In the genomic region with DNA sequence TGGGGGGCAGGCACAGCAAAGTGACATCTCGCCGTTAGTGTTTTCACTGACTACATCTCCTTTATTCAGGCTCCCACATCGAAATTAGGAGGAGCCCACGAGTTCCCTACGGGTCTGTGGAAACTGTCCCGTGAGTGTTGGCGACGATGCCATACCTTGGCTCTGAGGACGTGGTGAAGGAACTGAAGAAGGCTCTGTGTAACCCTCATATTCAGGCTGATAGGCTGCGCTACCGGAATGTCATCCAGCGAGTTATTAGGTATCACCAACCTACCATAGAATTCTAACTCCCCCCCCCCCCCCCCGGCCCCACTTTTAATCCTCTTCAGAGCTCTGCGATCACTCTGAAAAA, we compare ENCODE assay signal across 8 mouse cellular contexts. TPM values are rescaled to one million over a fixed set of nuclear protein-coding genes. Genes with fewer than 3 reads are reported as not detected.
A peak's percentile ranks its signal among the peaks of the same experiment; 100 is the strongest.
DNase-seq lines count a peak whose midpoint lies in the region; ATAC-seq and TF ChIP-seq lines count a peak whose summit lies in the region.

No protein-coding gene starts in this region.

- no peaks in the 10 kb centered on the region for H3K9me3 ChIP-seq in CH12.LX (replicated peaks; ENCODE audit: low read length)
- no peaks in the 10 kb centered on the region for H3K9me3 ChIP-seq in forebrain, embryonic 16.5 days (ENCODE audit: control insufficient read depth, low read length)
- H3K9me3 ChIP-seq in liver, postnatal 0 days (ENCODE audit: low read length), result no peaks in the 10 kb centered on the region

- peaks cover 5 to 51% of the 10 kb centered on the region in 2 experiments; a peak in 3 of 4 replicates for H3K4me1 ChIP-seq in CH12.LX (ENCODE audit: control insufficient read depth in 1 of 2, insufficient read depth in 2 of 2)
- H3K4me1 ChIP-seq in forebrain, embryonic 16.5 days (replicated peaks; ENCODE audit: control insufficient read depth, insufficient read depth, low read length), result peaks cover 15% of the 10 kb centered on the region
- H3K4me1 ChIP-seq in liver, postnatal 0 days (ENCODE audit: insufficient read depth), result peaks cover 30% of the 10 kb centered on the region

- peak overlapping the region; percentile 98 for H3K27ac ChIP-seq in gastrocnemius, adult 2 months
- H3K27ac ChIP-seq in CH12.LX (ENCODE audit: insufficient read depth, low read depth), result peak overlapping the region; percentile 36; the same call in 1 of the 2 replicates
- H3K27ac ChIP-seq in forebrain, embryonic 16.5 days (ENCODE audit: low read length), result peak overlapping the region; percentile 87
- H3K27ac ChIP-seq in liver, postnatal 0 days (ENCODE audit: low read depth), result peak overlapping the region; percentile 98

- H3K4me3 ChIP-seq in gastrocnemius, adult 2 months, result peak overlapping the region; percentile 92
- peak overlapping the region; percentile 88 to 90 (median 89) for H3K4me3 ChIP-seq in CH12.LX (replicated peaks in 1 of 3; ENCODE audit: low read depth in 2 of 3, low read length in 2 of 3, poor library complexity in 1 of 3)
- H3K4me3 ChIP-seq in forebrain, embryonic 16.5 days (replicated peaks; ENCODE audit: low read length), result peak overlapping the region; percentile 49
- H3K4me3 ChIP-seq in liver, postnatal 0 days (ENCODE audit: low read depth, low read length), result peak overlapping the region; percentile 79

- H3K9ac ChIP-seq in CH12.LX (ENCODE audit: insufficient read depth, low read depth), result peak overlapping the region; percentile 85
- peak overlapping the region; percentile 75 for H3K9ac ChIP-seq in forebrain, embryonic 16.5 days (replicated peaks; ENCODE audit: low read depth, low read length)
- H3K9ac ChIP-seq in liver, postnatal 0 days (replicated peaks), result peak overlapping the region; percentile 91

- peak; percentile 43 for ATAC-seq in forebrain, embryonic 16.5 days
- ATAC-seq in liver, postnatal 0 days, result peak; percentile 40

- intact Hi-C loops in gastrocnemius, adult 2 months (cut with DNase I), result loop anchor here (1.0 to 5.0 kb wide), 3 partner anchors 18 to 72 kb away; a partner anchor contains a TSS

- H3K27me3 ChIP-seq in CH12.LX (replicated peaks), result no peaks in the 10 kb centered on the region
- no peaks in the 10 kb centered on the region for H3K27me3 ChIP-seq in forebrain, embryonic 16.5 days (replicated peaks; ENCODE audit: control insufficient read depth, insufficient read depth, low read length)
- no peaks in the 10 kb centered on the region for H3K27me3 ChIP-seq in liver, postnatal 0 days (ENCODE audit: insufficient read depth, low read length)

- peaks cover 48% of the 10 kb centered on the region for H3K79me2 ChIP-seq in CH12.LX (replicated peaks; ENCODE audit: control insufficient read depth, extremely low read depth, insufficient read depth, poor library complexity, severe bottlenecking)

- H3K4me2 ChIP-seq in CH12.LX (ENCODE audit: insufficient read depth, low read depth, poor library complexity, severe bottlenecking), result peak overlapping the region; percentile 18
- peak overlapping the region; percentile 68 for H3K4me2 ChIP-seq in forebrain, embryonic 16.5 days (ENCODE audit: low read length)
- H3K4me2 ChIP-seq in liver, postnatal 0 days (ENCODE audit: low read depth, low read length), result peak overlapping the region; percentile 82

- no peak for TF ChIP-seq CTCF in gastrocnemius, adult 2 months (IDR thresholded peaks at IDR 0.05)
- no peak for TF ChIP-seq CTCF in CH12.LX (conservative IDR thresholded peaks at IDR 0.05 in 1 of 2, IDR thresholded peaks at IDR 0.05 in 1 of 2; ENCODE audit: low read depth in 2 of 2, low read length in 2 of 2)
- no peak for TF ChIP-seq CTCF in liver, postnatal 0 days (IDR thresholded peaks at IDR 0.05; ENCODE audit: low read depth)

- TF ChIP-seq EP300 in CH12.LX (IDR thresholded peaks at IDR 0.05; ENCODE audit: low read length), result no peak
- TF ChIP-seq EP300 in liver, postnatal 0 days (IDR thresholded peaks at IDR 0.05; ENCODE audit: low read depth), result no peak

- in situ Hi-C loops in CH12.LX (cut with MboI; ENCODE audit: low pct_ligation_motif_present, low pct_unique_long_range_greater_than_20kb, low sequenced_read_pairs), result no loop called here

- WGBS in forebrain, embryonic 16.5 days, result 2% methylated on average over 14 of the region's 14 CpGs
- WGBS in liver, postnatal 0 days (ENCODE audit: insufficient replicate concordance), result 2% methylated on average over 14 of the region's 14 CpGs

- dilution Hi-C loops in CH12.LX (cut with MboI; ENCODE audit: extremely low pct_ligation_motif_present, extremely low pct_unique_long_range_greater_than_20kb, low sequenced_read_pairs), result no loop called here

- no peak for TF ChIP-seq RAD21 in CH12.LX (IDR thresholded peaks at IDR 0.05; ENCODE audit: low read depth, low read length)

- no peak for TF ChIP-seq POLR2A in CH12.LX (IDR thresholded peaks at IDR 0.05; ENCODE audit: low read depth, low read length)

- no peak for DNase-seq in gastrocnemius, adult 2 months
- no peak for DNase-seq in gastrocnemius, postnatal 10 days
- no peak for DNase-seq in CH12.LX (ENCODE audit: extremely low read depth)
- no peak for DNase-seq in liver, postnatal 0 days
- DNase-seq in adrenal gland, adult 18-20 months (ENCODE audit: low spot score in 2 of 2), result no peak
- DNase-seq in ovary, adult 18-20 months (ENCODE audit: low spot score), result no peak
- DNase-seq in embryo, embryonic 11 days, result no peak

- peaks cover 22 to 60% of the 10 kb centered on the region in 2 experiments for H3K36me3 ChIP-seq in CH12.LX (replicated peaks in 1 of 2; ENCODE audit: control insufficient read depth in 1 of 2, insufficient read depth in 1 of 2, low read length in 1 of 2)
- H3K36me3 ChIP-seq in forebrain, embryonic 16.5 days (ENCODE audit: control insufficient read depth, insufficient read depth), result peaks cover 4% of the 10 kb centered on the region; the same call in 1 of the 2 replicates
- H3K36me3 ChIP-seq in liver, postnatal 0 days (replicated peaks; ENCODE audit: insufficient read depth, low read length), result peaks cover 43% of the 10 kb centered on the region

TF ChIP-seq in CH12.LX, 34 proteins besides CTCF, POLR2A, EP300 and RAD21:
- TF ChIP-seq TBP (conservative IDR thresholded peaks at IDR 0.05; ENCODE audit: low read depth, low read length) (0 out of 2 replicates have a peak, but pooled peaks have one; percentile 22), CHD2 (IDR thresholded peaks at IDR 0.05; ENCODE audit: low read length) (no peak)

RNA-seq across cellular contexts. Expression of a gene that starts 0.4 kb away (rescaled TPM):
- total RNA-seq in gastrocnemius, adult 2 months (2021), result under 1 TPM; 0.46 to 0.47 TPM
- total RNA-seq in gastrocnemius, postnatal 10 days (2021), result not detected
- total RNA-seq in CH12.LX (2012; rRNA removed), result 3.1 and 4.3 TPM in 2 replicates
- total RNA-seq in CH12.LX (2014; rRNA removed), result 0.91 and 1.6 TPM in 2 replicates
- not detected in 2 replicates for polyA plus RNA-seq in CH12.LX (2012; ENCODE audit: insufficient read length, low read depth)
- polyA plus RNA-seq in forebrain, embryonic 16.5 days (2015; fragmentation: Nextera tagmentation; extraction: Ambion mirVana), result 0.13 and 0.14 TPM in 2 replicates
- polyA plus RNA-seq in liver, postnatal 0 days (2015; fragmentation: Nextera tagmentation; extraction: Ambion mirVana), result 0.12 TPM in 1 of 2 replicates, not detected in the other
- total RNA-seq in adrenal gland, adult 18-20 months (2021), result under 1 TPM; 0.13 to 0.43 TPM

RNA-seq across cellular contexts. Expression of a gene that starts 0.5 kb away (rescaled TPM):
- total RNA-seq in gastrocnemius, adult 2 months (2021), result 1 to 10 TPM; 7.1 to 8.8 TPM
- 10 to 100 TPM in 1 of 2 experiments, 1 to 10 TPM in 1; 9.8 to 13.5 TPM for total RNA-seq in gastrocnemius, postnatal 10 days (2021)
- total RNA-seq in CH12.LX (2012; rRNA removed) (19.8 and 20.1 TPM in 2 replicates), CH12.LX (2014; rRNA removed) (31.6 and 31.9 TPM in 2 replicates)
- polyA plus RNA-seq in CH12.LX (2012; ENCODE audit: insufficient read length, low read depth), result 22.6 and 23.1 TPM in 2 replicates
- polyA plus RNA-seq in forebrain, embryonic 16.5 days (2015; fragmentation: Nextera tagmentation; extraction: Ambion mirVana), result 24.2 and 25.9 TPM in 2 replicates
- 12.5 and 14.1 TPM in 2 replicates for polyA plus RNA-seq in liver, postnatal 0 days (2015; fragmentation: Nextera tagmentation; extraction: Ambion mirVana)
- 10 to 100 TPM; 13.4 to 15.5 TPM for total RNA-seq in adrenal gland, adult 18-20 months (2021)

RNA-seq across cellular contexts. Expression of a gene that starts 0.5 kb away (rescaled TPM):
- 1 to 10 TPM; 6.4 to 8.6 TPM for total RNA-seq in gastrocnemius, adult 2 months (2021)
- 1 to 10 TPM; 5.6 to 6.5 TPM for total RNA-seq in gastrocnemius, postnatal 10 days (2021)
- 16.7 and 18.5 TPM in 2 replicates for total RNA-seq in CH12.LX (2012; rRNA removed)
- total RNA-seq in CH12.LX (2014; rRNA removed), result 9.1 and 10.2 TPM in 2 replicates
- 32.2 and 32.5 TPM in 2 replicates for polyA plus RNA-seq in CH12.LX (2012; ENCODE audit: insufficient read length, low read depth)
- 26.2 and 26.8 TPM in 2 replicates for polyA plus RNA-seq in forebrain, embryonic 16.5 days (2015; fragmentation: Nextera tagmentation; extraction: Ambion mirVana)
- polyA plus RNA-seq in liver, postnatal 0 days (2015; fragmentation: Nextera tagmentation; extraction: Ambion mirVana), result 19.0 and 22.8 TPM in 2 replicates
- total RNA-seq in adrenal gland, adult 18-20 months (2021), result 10 to 100 TPM; 11.7 to 14.1 TPM

RNA-seq across cellular contexts. Expression of a gene that starts 18.4 kb away (rescaled TPM):
- total RNA-seq in gastrocnemius, adult 2 months (2021), result 10 to 100 TPM; 67.2 to 73.7 TPM
- 10 to 100 TPM; 52.1 to 59.8 TPM for total RNA-seq in gastrocnemius, postnatal 10 days (2021)
- total RNA-seq in CH12.LX (2012; rRNA removed) (32.7 and 36.5 TPM in 2 replicates), CH12.LX (2014; rRNA removed) (25.1 and 26.2 TPM in 2 replicates)
- polyA plus RNA-seq in CH12.LX (2012; ENCODE audit: insufficient read length, low read depth), result 31.1 and 35.9 TPM in 2 replicates
- 12.7 and 13.6 TPM in 2 replicates for polyA plus RNA-seq in forebrain, embryonic 16.5 days (2015; fragmentation: Nextera tagmentation; extraction: Ambion mirVana)
- polyA plus RNA-seq in liver, postnatal 0 days (2015; fragmentation: Nextera tagmentation; extraction: Ambion mirVana), result 7.6 and 8.3 TPM in 2 replicates
- 100 to 1,000 TPM; 122 to 141 TPM for total RNA-seq in adrenal gland, adult 18-20 months (2021)

RNA-seq across cellular contexts. Expression of a gene that starts 22.6 kb away (rescaled TPM):
- under 1 TPM; 0.23 to 0.73 TPM for total RNA-seq in gastrocnemius, adult 2 months (2021)
- total RNA-seq in gastrocnemius, postnatal 10 days (2021), result under 1 TPM; 0.49 to 0.70 TPM
- total RNA-seq in CH12.LX (2012; rRNA removed) (12.2 and 19.3 TPM in 2 replicates), CH12.LX (2014; rRNA removed) (22.4 and 23.0 TPM in 2 replicates)
- polyA plus RNA-seq in CH12.LX (2012; ENCODE audit: insufficient read length, low read depth), result 24.8 and 24.9 TPM in 2 replicates
- 0.26 and 0.86 TPM in 2 replicates for polyA plus RNA-seq in forebrain, embryonic 16.5 days (2015; fragmentation: Nextera tagmentation; extraction: Ambion mirVana)
- polyA plus RNA-seq in liver, postnatal 0 days (2015; fragmentation: Nextera tagmentation; extraction: Ambion mirVana), result 0.07 and 0.54 TPM in 2 replicates
- not detected for total RNA-seq in adrenal gland, adult 18-20 months (2021)

Comparison
In these comparisons a context has a peak if more than half of its experiments do, and no peak if none do; other contexts are left out.
1. H3K27ac ChIP-seq: peak in every context shown above with its lines; median percentile 98 in gastrocnemius, adult 2 months; 98 in liver, postnatal 0 days; 87 in forebrain, embryonic 16.5 days; 36 in CH12.LX.
2. H3K4me2 ChIP-seq: peak in every context shown above with its lines; median percentile 82 in liver, postnatal 0 days; 68 in forebrain, embryonic 16.5 days; 18 in CH12.LX.